Comparison of ENCODE assay signal across 13 mouse cellular contexts in the genomic region with DNA sequence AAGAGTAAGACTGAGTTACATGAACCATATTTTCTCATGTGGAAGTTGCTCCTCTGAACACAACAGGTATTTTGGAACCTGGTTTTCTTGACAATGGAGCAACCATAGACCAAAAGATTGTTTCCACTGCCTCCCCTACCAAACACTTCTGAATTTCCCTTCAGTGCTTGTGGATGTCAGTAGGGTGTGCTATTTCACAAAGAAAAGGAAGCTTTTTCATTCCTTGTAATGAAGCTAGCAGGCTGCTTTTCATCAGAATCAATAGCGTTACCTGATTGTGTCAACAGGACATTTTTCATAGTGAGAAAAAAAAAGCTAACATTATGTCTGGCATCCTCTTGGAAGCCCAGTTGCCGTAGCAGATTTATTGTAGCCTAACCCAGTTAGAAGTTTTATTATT.
A peak's percentile ranks its signal among the peaks of the same experiment; 100 is the strongest.
DNase-seq lines count a peak whose midpoint lies in the region; ATAC-seq and TF ChIP-seq lines count a peak whose summit lies in the region.
"Had no signal": no experiment of that assay in that cellular context is flagged by ENCODE, and none has a peak within 500 bp of the region (broad histone marks: within the 10 kb centered on the region; RNA-seq: fewer than 3 reads in every experiment).

No protein-coding gene starts in this region.

- ATAC-seq in forebrain, postnatal 0 days, result peak; percentile 76
- ATAC-seq in forebrain, embryonic 11.5 days (replicated peaks; ENCODE audit: low FRiP score), result no peak
- ATAC-seq in hindbrain, postnatal 0 days, result peak; percentile 63

- H3K36me3 ChIP-seq in forebrain, postnatal 0 days (ENCODE audit: insufficient read depth), result no peaks in the 10 kb centered on the region
- no peaks in the 10 kb centered on the region for H3K36me3 ChIP-seq in forebrain, embryonic 11.5 days (ENCODE audit: control insufficient read depth, insufficient read depth, low read length)
- H3K36me3 ChIP-seq in hindbrain, postnatal 0 days (ENCODE audit: insufficient read depth, low read length), result no peaks in the 10 kb centered on the region
- H3K36me3 ChIP-seq: embryonic facial prominence, embryonic 13.5 days had no signal

- no peak overlapping the region for H3K27ac ChIP-seq in forebrain, postnatal 0 days (ENCODE audit: low read depth, low read length)
- H3K27ac ChIP-seq in forebrain, embryonic 11.5 days (ENCODE audit: low read depth, low read length), result no peak overlapping the region
- no peak overlapping the region for H3K27ac ChIP-seq in left cerebral cortex, adult 2 months
- H3K27ac ChIP-seq in hindbrain, postnatal 0 days, result no peak overlapping the region
- H3K27ac ChIP-seq: embryonic facial prominence, embryonic 13.5 days had no signal

- intact Hi-C loops in left cerebral cortex, adult 2 months (cut with DNase I), result loop anchor here (2.0 to 5.0 kb wide), 4 partner anchors 334 to 1008 kb away; no protein-coding TSS in a partner anchor

- peak; percentile 48 for DNase-seq in forebrain, postnatal 0 days
- no peak for DNase-seq in forebrain, embryonic 11.5 days (ENCODE audit: low spot score)
- no peak for DNase-seq in left cerebral cortex, adult 2 months (ENCODE audit: extremely low spot score in 1 of 2, low spot score in 2 of 2)
- DNase-seq in left cerebral cortex, adult 18-20 months (ENCODE audit: low spot score in 2 of 2), result no peak
- peak; percentile 57 for DNase-seq in brain, adult 2 months (ENCODE audit: low read depth, low spot score)
- DNase-seq in hindbrain, postnatal 0 days (ENCODE audit: low spot score), result peak; percentile 73
- no peak for DNase-seq in spleen, postnatal 14 days (ENCODE audit: low spot score in 2 of 2)
- no peak for DNase-seq in adrenal gland, postnatal 25 days
- DNase-seq: heart, adult 11 months; heart, postnatal 4 days; kidney, postnatal 14 days; liver had no signal

- WGBS in forebrain, postnatal 0 days, result 42% methylated on average over 2 of the region's 2 CpGs
- 73% methylated on average over 2 of the region's 2 CpGs for WGBS in forebrain, embryonic 11.5 days
- WGBS in hindbrain, postnatal 0 days, result 45% methylated on average over 2 of the region's 2 CpGs

- no peaks in the 10 kb centered on the region for H3K4me1 ChIP-seq in forebrain, postnatal 0 days (ENCODE audit: insufficient read depth)
- no peaks in the 10 kb centered on the region for H3K4me1 ChIP-seq in forebrain, embryonic 11.5 days (replicated peaks; ENCODE audit: control insufficient read depth, insufficient read depth, low read length)
- no peaks in the 10 kb centered on the region for H3K4me1 ChIP-seq in hindbrain, postnatal 0 days (ENCODE audit: insufficient read depth, low read length)
- H3K4me1 ChIP-seq: embryonic facial prominence, embryonic 13.5 days had no signal

- TF ChIP-seq CTCF in forebrain, postnatal 0 days (IDR thresholded peaks at IDR 0.05; ENCODE audit: low read depth), result peak; percentile 78
- peak; percentile 77 for TF ChIP-seq CTCF in left cerebral cortex, adult 2 months (IDR thresholded peaks at IDR 0.05)
- peak; percentile 77 for TF ChIP-seq CTCF in hindbrain, postnatal 0 days (IDR thresholded peaks at IDR 0.05; ENCODE audit: low read depth)

- no peak overlapping the region for H3K9ac ChIP-seq in forebrain, postnatal 0 days
- H3K9ac ChIP-seq in forebrain, embryonic 11.5 days (ENCODE audit: low read length), result no peak overlapping the region
- H3K9ac ChIP-seq in hindbrain, postnatal 0 days (replicated peaks; ENCODE audit: low read length), result no peak overlapping the region
- H3K9ac ChIP-seq: embryonic facial prominence, embryonic 13.5 days had no signal

- H3K4me3 ChIP-seq in forebrain, postnatal 0 days (ENCODE audit: low read depth, low read length), result no peak overlapping the region
- H3K4me3 ChIP-seq in forebrain, embryonic 11.5 days (ENCODE audit: low read depth, low read length), result no peak overlapping the region
- H3K4me3 ChIP-seq in left cerebral cortex, adult 2 months, result no peak overlapping the region
- no peak overlapping the region for H3K4me3 ChIP-seq in hindbrain, postnatal 0 days (ENCODE audit: low read length)
- H3K4me3 ChIP-seq: embryonic facial prominence, embryonic 13.5 days had no signal

- H3K27me3 ChIP-seq in forebrain, postnatal 0 days (ENCODE audit: insufficient read depth, low read length), result no peaks in the 10 kb centered on the region
- no peaks in the 10 kb centered on the region for H3K27me3 ChIP-seq in forebrain, embryonic 11.5 days (ENCODE audit: control insufficient read depth, insufficient read depth, low read length)
- no peaks in the 10 kb centered on the region for H3K27me3 ChIP-seq in hindbrain, postnatal 0 days (ENCODE audit: insufficient read depth, low read length)
- H3K27me3 ChIP-seq: embryonic facial prominence, embryonic 13.5 days had no signal

- no peaks in the 10 kb centered on the region for H3K9me3 ChIP-seq in forebrain, postnatal 0 days (ENCODE audit: low read length)
- H3K9me3 ChIP-seq in forebrain, embryonic 11.5 days (ENCODE audit: control insufficient read depth, low read length), result no peaks in the 10 kb centered on the region
- H3K9me3 ChIP-seq in hindbrain, postnatal 0 days (ENCODE audit: low read length), result no peaks in the 10 kb centered on the region
- H3K9me3 ChIP-seq: embryonic facial prominence, embryonic 13.5 days had no signal

- H3K4me2 ChIP-seq in forebrain, postnatal 0 days (ENCODE audit: low read depth), result no peak overlapping the region
- H3K4me2 ChIP-seq in forebrain, embryonic 11.5 days (ENCODE audit: low read depth, low read length, severe bottlenecking), result no peak overlapping the region
- H3K4me2 ChIP-seq in hindbrain, postnatal 0 days (ENCODE audit: low read depth, low read length), result no peak overlapping the region
- H3K4me2 ChIP-seq: embryonic facial prominence, embryonic 13.5 days had no signal

Comparison
In these comparisons a context has a peak if more than half of its experiments do, and no peak if none do; other contexts are left out.
1. DNase-seq: peak in forebrain, postnatal 0 days (single experiment), brain, adult 2 months (single experiment) and hindbrain, postnatal 0 days (single experiment); none in forebrain, embryonic 11.5 days (single experiment), left cerebral cortex, adult 2 months (0 of 2), left cerebral cortex, adult 18-20 months (0 of 2), spleen, postnatal 14 days (0 of 2) and adrenal gland, postnatal 25 days (single experiment).
2. Peak in every context shown above with its lines, with median percentiles within 50 percentile points of each other: CTCF ChIP-seq.